Comparison of ENCODE assay signal across 9 mouse cellular contexts in the genomic region with DNA sequence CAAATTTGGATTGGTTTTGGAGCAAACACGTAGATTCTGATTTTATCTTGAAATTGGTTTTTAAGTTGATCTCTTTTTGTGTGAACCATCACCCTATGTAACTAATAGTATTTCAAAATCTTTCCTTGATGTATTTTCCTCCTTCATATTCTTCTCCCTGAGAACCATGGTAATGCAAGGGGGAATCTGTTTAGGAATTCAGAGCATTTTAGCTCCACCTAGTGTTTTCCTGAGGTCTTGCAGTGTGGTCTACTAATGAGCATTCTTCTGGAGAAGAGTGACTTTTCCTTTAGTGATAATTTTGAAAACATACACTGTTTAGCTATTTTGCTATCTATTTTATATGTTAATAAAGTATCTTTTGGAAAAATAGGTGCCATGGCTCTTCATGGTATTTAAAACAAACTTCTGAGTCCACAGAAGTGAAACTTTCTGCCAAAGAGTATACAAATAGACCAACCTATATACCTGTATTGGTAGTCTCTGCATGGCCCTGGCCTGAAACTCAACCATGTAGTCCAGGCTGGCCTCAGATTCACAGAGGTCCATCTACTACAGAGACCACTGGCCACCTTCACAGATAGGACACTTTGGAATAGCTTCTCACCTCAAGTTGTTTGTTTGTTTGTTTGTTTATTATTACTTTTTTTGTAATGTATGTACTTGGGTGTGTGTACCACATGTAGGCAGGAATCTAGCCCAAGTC.
DNase-seq lines count a peak whose midpoint lies in the region; TF ChIP-seq lines count a peak whose summit lies in the region.
"Had no signal": no experiment of that assay in that cellular context is flagged by ENCODE, and none has a peak within 500 bp of the region (broad histone marks: within the 10 kb centered on the region; RNA-seq: fewer than 3 reads in every experiment).

No protein-coding gene starts in this region.

- TF ChIP-seq POLR2A in lung, adult 2 months (IDR thresholded peaks at IDR 0.05; ENCODE audit: borderline replicate concordance, extremely low read depth, low read depth, low read length): no peak

- peak; percentile 96 for TF ChIP-seq CTCF in gastrocnemius, adult 2 months (IDR thresholded peaks at IDR 0.05)
- TF ChIP-seq CTCF in lung, adult 2 months (IDR thresholded peaks at IDR 0.05; ENCODE audit: insufficient read depth, low read length): peak; percentile 43; the same call in 1 of the 2 replicates

- no peaks in the 10 kb centered on the region for H3K27me3 ChIP-seq in splenic B cell, adult 2 months (ENCODE audit: control insufficient read depth, insufficient read depth, low read length, poor library complexity, severe bottlenecking)
- H3K27me3 ChIP-seq: heart, embryonic 15.5 days had no signal

- peaks cover 3% of the 10 kb centered on the region; the same call in 1 of the 2 replicates for H3K4me1 ChIP-seq in lung, adult 2 months (ENCODE audit: control insufficient read depth, insufficient read depth, low read length)
- H3K4me1 ChIP-seq: heart, embryonic 15.5 days had no signal

- no peak overlapping the region for H3K4me3 ChIP-seq in gastrocnemius, adult 2 months
- no peak overlapping the region for H3K4me3 ChIP-seq in lung, adult 2 months (replicated peaks; ENCODE audit: extremely low read depth, low read depth, low read length)
- H3K4me3 ChIP-seq: heart, embryonic 15.5 days had no signal

- no peak overlapping the region for H3K27ac ChIP-seq in gastrocnemius, adult 2 months
- H3K27ac ChIP-seq: heart, embryonic 15.5 days had no signal

- intact Hi-C loops in gastrocnemius, adult 2 months (cut with DNase I): loop anchor here (5.0 to 10.0 kb wide), 2 partner anchors 148 to 374 kb away; a partner anchor contains a TSS

- WGBS in lung, adult 2 months: 92% methylated on average over 1 of the region's 1 CpGs

- no peaks in the 10 kb centered on the region for H3K36me3 ChIP-seq in splenic B cell, adult 2 months (ENCODE audit: control insufficient read depth, insufficient read depth, low read length, poor library complexity, severe bottlenecking)

- no peak for DNase-seq in gastrocnemius, adult 2 months
- no peak for DNase-seq in gastrocnemius, postnatal 25 days
- DNase-seq in 416B (ENCODE audit: low read depth): peak; percentile 29
- DNase-seq in cerebellum, adult 18-20 months: peak; percentile 69 to 71
- peak; percentile 58 for DNase-seq in heart, postnatal 4 days
- no peak for DNase-seq in lung, adult 2 months
- peak; percentile 14 for DNase-seq in splenic B cell, adult 2 months (ENCODE audit: low read depth, low spot score)
- no peak for DNase-seq in natural killer cell, adult 2 months (ENCODE audit: low spot score in 2 of 2)

Comparison
In these comparisons a context has a peak if more than half of its experiments do, and no peak if none do; other contexts are left out.
1. DNase-seq: peak in 416B (single experiment), cerebellum, adult 18-20 months (2 of 2), heart, postnatal 4 days (single experiment) and splenic B cell, adult 2 months (single experiment); none in gastrocnemius, adult 2 months (single experiment), gastrocnemius, postnatal 25 days (single experiment), lung, adult 2 months (single experiment) and natural killer cell, adult 2 months (0 of 2).